Mouse (Mus musculus) kidney, embryonic 15.5 days (tissue): ENCODE measurements around the gene Prpf38b. TPM values are rescaled to one million over a fixed set of nuclear protein-coding genes. Genes with fewer than 3 reads are reported as not detected.

Experiments
- ATAC-seq: fragments of 200-750 bp; cut with Nextera tagmentation; replicated peaks from 2 replicates; pipeline ENCODE4 v1.8.0; 2017; ENCODE audit warnings: moderate TSS enrichment; ENCODE audit not compliant: low FRiP score
- H3K27ac ChIP-seq: fragments of 300-500 bp; sonication (generic); 2 replicates; pipeline ENCODE4 v1.5.1; 2015; ENCODE audit warnings: mild to moderate bottlenecking, inconsistent platforms
- H3K27me3 ChIP-seq: fragments of 300-500 bp; sonication (generic); 2 replicates; pipeline ENCODE4 v1.6.1; 2015; ENCODE audit warnings: inconsistent platforms
- H3K36me3 ChIP-seq: fragments of 300-500 bp; sonication (generic); 2 replicates; pipeline ENCODE4 v1.6.1; 2015; ENCODE audit warnings: inconsistent platforms
- H3K4me1 ChIP-seq: fragments of 300-500 bp; sonication (generic); 2 replicates; pipeline ENCODE4 v1.6.1; 2015; ENCODE audit warnings: inconsistent platforms
- H3K4me2 ChIP-seq: fragments of 300-500 bp; sonication (generic); 2 replicates; pipeline ENCODE4 v1.6.1; 2015; ENCODE audit warnings: moderate library complexity, mild to moderate bottlenecking, inconsistent platforms
- H3K4me3 ChIP-seq: fragments of 300-500 bp; sonication (generic); replicated peaks from 2 replicates; pipeline ENCODE4 v1.5.1; 2015; ENCODE audit warnings: mild to moderate bottlenecking, inconsistent platforms
- H3K9ac ChIP-seq: fragments of 300-500 bp; sonication (generic); 2 replicates; pipeline ENCODE4 v1.6.1; 2015; ENCODE audit warnings: mild to moderate bottlenecking, inconsistent platforms
- H3K9me3 ChIP-seq: fragments of 300-500 bp; sonication (generic); replicated peaks from 2 replicates; pipeline ENCODE4 v1.6.1; 2016; ENCODE audit warnings: inconsistent platforms
- WGBS: fragments of 180-500 bp; shearing (Covaris S2); methylation state at CpG from one replicate; pipeline ENCODE4 v1.1.7; 2015; ENCODE audit warnings: mixed read lengths; 5-methylcytosine and 5-hydroxymethylcytosine counted together
- polyA plus RNA-seq: library from polyadenylated mRNA; unstranded; fragments of >200 nt; fragmentation: Nextera tagmentation; extraction: Ambion mirVana; gene quantifications from 2 replicates; pipeline ENCODE4 v1.2.1, GENCODE M21; 2015

Gene Prpf38b
- 71.7 and 74.7 TPM in 2 replicates for polyA plus RNA-seq

- WGBS: 1% methylated on average over 53 of the region's 53 CpGs
- peak; percentile 99 for ATAC-seq
Measured at GRCm38 (mm10) chr3:108911548-108912413, at the start of gene Prpf38b. Gene Prpf38b, minus strand, starts transcription at chr3:108911727.

DNA sequence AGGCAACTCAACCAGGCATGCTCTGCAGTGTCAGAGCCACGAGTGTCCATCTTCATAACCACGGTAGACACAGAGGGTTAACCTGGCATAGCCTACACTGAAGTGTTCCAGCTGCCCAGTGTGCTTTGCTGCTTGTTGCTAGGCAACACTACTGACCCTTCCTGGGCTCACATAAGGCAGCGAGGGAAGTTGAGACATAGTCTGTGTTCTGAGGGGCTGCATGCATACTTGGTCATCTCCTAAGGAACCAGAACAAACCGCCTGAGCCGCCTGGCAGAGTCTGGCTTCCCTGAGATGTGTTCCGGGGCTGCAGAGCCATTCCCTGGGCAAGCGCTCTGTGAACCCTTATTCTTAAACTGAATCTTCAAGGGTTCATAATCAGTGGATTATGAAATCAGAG lies 49.7 kb upstream of the Prpf38b start:
- H3K9ac ChIP-seq: no peak overlapping the region
- no peaks in the 10 kb centered on the region for H3K27me3 ChIP-seq
- no peaks in the 10 kb centered on the region for H3K9me3 ChIP-seq
- no peak overlapping the region for H3K4me3 ChIP-seq
- H3K36me3 ChIP-seq: no peaks in the 10 kb centered on the region
- ATAC-seq: no peak
- H3K27ac ChIP-seq: no peak overlapping the region
- H3K4me1 ChIP-seq: peaks cover 9% of the 10 kb centered on the region
- H3K4me2 ChIP-seq: no peak overlapping the region
- 51% methylated on average over 7 of the region's 7 CpGs for WGBS

More at GRCm38 (mm10) chr3:108911548-108912413, at the start of gene Prpf38b:
- Histone ChIP-seq H3K9me3 (no peaks in the 10 kb centered on the region), H3K4me1 (peaks cover 18% of the 10 kb centered on the region), H3K9ac (peak within 1 kb of the TSS; percentile 86), H3K36me3 (peaks cover 15% of the 10 kb centered on the region), H3K27ac (peak within 1 kb of the TSS; percentile 100), H3K4me3 (peak within 1 kb of the TSS; percentile 82), H3K4me2 (peak within 1 kb of the TSS; percentile 83), H3K27me3 (no peaks in the 10 kb centered on the region)

DNA sequence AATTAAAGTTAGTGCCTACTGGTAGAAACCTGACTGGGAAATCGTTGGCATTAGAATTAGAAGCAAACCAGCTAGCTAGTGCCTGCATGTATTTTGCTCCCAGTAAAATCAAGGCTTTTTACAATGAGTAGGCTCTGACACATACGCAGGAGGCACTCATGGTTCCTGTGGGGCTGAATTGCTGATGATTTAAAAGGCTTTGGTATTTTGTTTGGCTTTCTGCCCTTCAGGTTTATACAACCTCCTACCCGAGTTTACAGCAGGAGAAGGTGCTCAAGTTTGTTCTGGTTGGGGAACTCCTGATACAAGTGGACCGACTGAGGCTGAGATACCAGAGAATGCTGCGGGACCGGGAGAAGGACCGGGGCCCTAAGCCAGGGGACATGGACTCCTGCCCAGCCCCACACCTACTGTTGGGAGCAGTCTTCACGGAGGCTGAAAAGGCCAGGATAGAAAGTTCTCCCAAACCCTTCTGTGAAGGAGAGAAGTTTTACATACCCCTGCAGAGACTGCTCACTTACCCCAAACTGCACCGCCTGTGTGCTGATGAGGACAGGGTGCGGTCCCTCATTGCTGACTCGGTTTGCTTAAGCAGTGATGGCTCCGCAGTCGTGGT lies 48.3 kb upstream of the Prpf38b start:
- Histone ChIP-seq H3K4me1 (peaks cover 9% of the 10 kb centered on the region), H3K27ac (no peak overlapping the region)
- 62% methylated on average over 13 of the region's 13 CpGs for WGBS

DNA sequence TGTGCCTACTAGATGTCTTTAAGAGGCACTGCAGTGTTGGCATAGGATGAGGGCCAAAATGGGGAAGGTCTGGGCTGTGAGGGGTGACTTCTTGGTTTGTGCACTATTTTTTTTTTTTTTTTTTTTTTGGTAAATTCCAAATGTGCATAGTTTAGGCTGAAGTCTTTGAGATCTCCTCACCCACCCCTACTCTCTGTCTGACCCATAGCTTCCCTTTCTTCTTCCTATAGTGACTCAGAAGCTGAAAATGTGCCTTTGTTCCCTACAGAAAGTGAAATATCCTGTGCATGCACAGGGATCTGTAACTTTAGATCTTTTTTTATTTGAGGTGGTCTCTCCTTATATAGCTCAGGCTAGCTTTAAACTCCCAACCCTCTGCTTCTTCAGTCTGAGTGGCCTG lies 46.4 kb upstream of the Prpf38b start:
- ATAC-seq: no peak
- Histone ChIP-seq H3K4me3 (no peak overlapping the region), H3K9ac (no peak overlapping the region), H3K27me3 (no peaks in the 10 kb centered on the region), H3K9me3 (no peaks in the 10 kb centered on the region), H3K27ac (no peak overlapping the region), H3K36me3 (no peaks in the 10 kb centered on the region), H3K4me2 (no peak overlapping the region), H3K4me1 (peaks cover 9% of the 10 kb centered on the region)

More for the DNA sequence above, 48.3 kb upstream of the Prpf38b start:
- Histone ChIP-seq H3K27me3 (no peaks in the 10 kb centered on the region), H3K9ac (no peak overlapping the region), H3K4me3 (no peak overlapping the region), H3K36me3 (no peaks in the 10 kb centered on the region), H3K4me2 (no peak overlapping the region), H3K9me3 (no peaks in the 10 kb centered on the region)
- no peak for ATAC-seq

DNA sequence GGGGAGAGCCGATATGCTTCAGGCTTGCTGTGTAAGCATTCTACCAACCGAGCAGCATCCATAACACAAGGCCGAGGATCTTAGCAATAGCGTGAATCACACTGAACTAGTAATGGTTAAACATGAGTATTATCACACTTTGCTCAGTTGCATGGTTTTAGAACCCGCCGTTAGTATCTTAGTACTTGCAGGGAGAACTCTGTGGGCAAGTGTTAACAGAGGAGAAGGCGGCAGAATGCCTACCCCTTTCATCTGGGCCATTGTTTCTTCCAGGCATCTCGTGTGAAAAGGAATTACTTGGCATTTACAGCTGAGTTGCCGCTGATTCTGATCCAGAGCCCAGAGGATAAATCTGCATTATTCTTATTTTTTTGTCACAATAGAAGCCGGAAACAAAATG lies 29.5 kb upstream of the Prpf38b start:
- 84% methylated on average over 10 of the region's 10 CpGs for WGBS
- Histone ChIP-seq H3K27me3 (no peaks in the 10 kb centered on the region), H3K4me1 (no peaks in the 10 kb centered on the region; the same call in 1 of the 2 replicates), H3K36me3 (no peaks in the 10 kb centered on the region), H3K9ac (no peak overlapping the region), H3K4me2 (no peak overlapping the region), H3K4me3 (no peak overlapping the region), H3K9me3 (0 out of 2 replicates have a peak, but pooled peaks cover 5% of the 10 kb centered on the region), H3K27ac (no peak overlapping the region)
- no peak for ATAC-seq

DNA sequence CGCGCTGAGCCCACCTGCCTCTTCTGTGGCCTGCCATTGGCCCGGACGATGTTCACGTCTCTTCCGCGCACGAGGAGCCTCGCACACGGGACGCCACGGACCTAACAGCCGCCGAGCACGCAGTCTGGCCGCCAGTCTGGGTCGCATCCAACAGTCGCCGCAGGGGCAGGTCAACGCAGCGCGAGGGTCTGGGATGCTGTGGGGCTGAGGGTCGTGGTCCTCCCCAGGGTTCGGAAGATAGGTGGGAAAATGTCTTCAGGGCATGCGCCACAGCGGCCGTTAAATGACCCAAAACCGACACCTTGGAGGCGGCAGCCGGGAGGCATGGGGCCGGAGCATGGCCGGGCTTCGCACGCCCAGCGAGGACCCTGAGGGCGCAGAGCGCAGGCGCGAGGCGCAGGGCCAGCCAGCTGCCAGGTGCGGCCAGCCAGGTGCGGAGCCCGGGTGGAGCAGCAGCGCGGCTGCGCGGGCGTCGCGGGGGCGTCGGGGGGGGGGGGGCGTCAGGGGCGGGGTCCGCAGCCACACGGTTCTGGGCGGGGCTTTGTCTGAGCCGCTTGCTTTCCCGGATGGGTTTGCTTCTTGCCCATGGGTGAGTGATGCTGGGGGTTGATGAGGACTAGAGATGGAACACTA lies 28.6 kb upstream of the Prpf38b start, which contains the start of gene Gm9857:
Gene Gm9857 (minus strand): TSS at position 445 of the 633 bp plus-strand sequence.
- no peaks in the 10 kb centered on the region for H3K36me3 ChIP-seq
- peak; percentile 85 for ATAC-seq
- H3K4me2 ChIP-seq: peak within 1 kb of the TSS; percentile 60
- no peaks in the 10 kb centered on the region; the same call in 1 of the 2 replicates for H3K4me1 ChIP-seq
- H3K9me3 ChIP-seq: 0 out of 2 replicates have a peak, but pooled peaks cover 5% of the 10 kb centered on the region
- H3K27ac ChIP-seq: no peak within 1 kb of the TSS
- H3K4me3 ChIP-seq: peak within 1 kb of the TSS; percentile 36
- WGBS: 52% methylated on average over 51 of the region's 59 CpGs
- H3K27me3 ChIP-seq: no peaks in the 10 kb centered on the region
- H3K9ac ChIP-seq: no peak within 1 kb of the TSS

GRCm38 (mm10) chr3:108939573-108939972 lies 28.0 kb upstream of the Prpf38b start, which contains the start of gene Henmt1:
Gene Henmt1, plus strand, starts transcription at chr3:108939873.
- Histone ChIP-seq H3K27me3 (no peaks in the 10 kb centered on the region), H3K9me3 (0 out of 2 replicates have a peak, but pooled peaks cover 5% of the 10 kb centered on the region), H3K27ac (no peak within 1 kb of the TSS), H3K36me3 (no peaks in the 10 kb centered on the region), H3K9ac (no peak within 1 kb of the TSS), H3K4me2 (peak within 1 kb of the TSS; percentile 60), H3K4me1 (no peaks in the 10 kb centered on the region; the same call in 1 of the 2 replicates), H3K4me3 (peak within 1 kb of the TSS; percentile 36)
- WGBS: 80% methylated on average over 5 of the region's 5 CpGs
- no peak for ATAC-seq

GRCm38 (mm10) chr3:108938691-108939090 lies 27.2 kb upstream of the Prpf38b start:
- 0 out of 2 replicates have a peak, but pooled peaks cover 5% of the 10 kb centered on the region for H3K9me3 ChIP-seq
- H3K27me3 ChIP-seq: no peaks in the 10 kb centered on the region
- H3K36me3 ChIP-seq: no peaks in the 10 kb centered on the region
- H3K4me2 ChIP-seq: no peak overlapping the region
- H3K9ac ChIP-seq: no peak overlapping the region
- no peak for ATAC-seq
- H3K4me1 ChIP-seq: no peaks in the 10 kb centered on the region; the same call in 1 of the 2 replicates
- no peak overlapping the region for H3K4me3 ChIP-seq
- no peak overlapping the region for H3K27ac ChIP-seq
- 94% methylated on average over 5 of the region's 5 CpGs for WGBS

DNA sequence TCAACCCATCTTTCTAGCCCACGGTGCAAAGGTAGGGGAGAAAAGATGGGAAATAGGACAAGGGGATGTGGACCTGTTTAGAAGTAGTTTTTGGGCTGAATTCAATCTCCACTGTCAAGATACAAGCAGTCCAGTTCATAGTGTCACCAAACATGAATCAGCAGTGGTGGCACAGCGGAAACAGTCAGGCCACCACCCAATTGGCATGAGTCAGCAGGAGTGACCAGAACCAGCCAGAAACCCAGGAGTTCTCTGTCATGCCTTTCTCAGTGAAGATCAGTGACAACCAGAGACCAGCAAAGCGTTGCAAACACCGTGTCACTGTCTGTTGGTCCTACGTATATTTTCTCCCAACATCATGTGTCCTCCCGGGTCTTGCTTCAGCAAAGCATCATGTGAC lies 22.0 kb upstream of the Prpf38b start:
- no peaks in the 10 kb centered on the region for H3K27me3 ChIP-seq
- WGBS: 96% methylated on average over 6 of the region's 6 CpGs
- no peak overlapping the region for H3K4me2 ChIP-seq
- H3K4me1 ChIP-seq: no peaks in the 10 kb centered on the region
- H3K4me3 ChIP-seq: no peak overlapping the region
- no peak for ATAC-seq
- no peak overlapping the region for H3K27ac ChIP-seq
- 0 out of 2 replicates have a peak, but pooled peaks cover 2% of the 10 kb centered on the region for H3K9me3 ChIP-seq
- no peaks in the 10 kb centered on the region for H3K36me3 ChIP-seq
- H3K9ac ChIP-seq: no peak overlapping the region

GRCm38 (mm10) chr3:108926308-108926707 lies 14.8 kb upstream of the Prpf38b start:
- no peak for ATAC-seq
- Histone ChIP-seq H3K9ac (no peak overlapping the region), H3K4me2 (no peak overlapping the region), H3K9me3 (no peaks in the 10 kb centered on the region), H3K27ac (no peak overlapping the region), H3K4me3 (no peak overlapping the region), H3K27me3 (no peaks in the 10 kb centered on the region), H3K4me1 (no peaks in the 10 kb centered on the region), H3K36me3 (no peaks in the 10 kb centered on the region)
- 81% methylated on average over 1 of the region's 1 CpGs for WGBS

- H3K9me3 ChIP-seq: no peaks in the 10 kb centered on the region
- H3K4me2 ChIP-seq: no peak overlapping the region
- no peak overlapping the region for H3K9ac ChIP-seq
- ATAC-seq: no peak
- WGBS: 88% methylated on average over 4 of the region's 4 CpGs
- H3K4me1 ChIP-seq: no peaks in the 10 kb centered on the region
- H3K27ac ChIP-seq: no peak overlapping the region
- no peaks in the 10 kb centered on the region for H3K27me3 ChIP-seq
- no peak overlapping the region for H3K4me3 ChIP-seq
- no peaks in the 10 kb centered on the region for H3K36me3 ChIP-seq
Measured at GRCm38 (mm10) chr3:108925677-108926076, 14.2 kb upstream of the Prpf38b start.

DNA sequence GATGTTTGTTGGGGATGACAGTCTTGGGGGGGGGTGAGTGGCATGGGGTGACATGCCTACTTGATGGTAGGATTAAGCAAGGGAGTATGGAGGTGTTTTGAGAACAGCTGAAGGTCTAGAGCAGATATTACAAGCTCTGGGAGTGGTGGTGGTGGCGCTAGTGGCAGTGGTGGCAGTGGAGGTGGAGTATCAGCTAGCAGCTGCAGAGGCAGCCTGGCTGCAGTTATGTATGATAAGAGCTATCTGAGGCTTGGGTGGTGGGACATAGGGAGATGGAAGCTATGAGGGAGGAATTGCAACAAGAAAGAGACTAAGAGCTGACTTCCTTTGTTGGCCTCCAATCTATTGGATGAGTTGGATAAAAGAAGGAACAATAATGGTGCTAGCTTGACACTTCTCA lies 10.3 kb upstream of the Prpf38b start:
- Histone ChIP-seq H3K9me3 (no peaks in the 10 kb centered on the region), H3K27me3 (no peaks in the 10 kb centered on the region), H3K36me3 (no peaks in the 10 kb centered on the region), H3K4me3 (no peak overlapping the region), H3K4me1 (no peaks in the 10 kb centered on the region), H3K27ac (no peak overlapping the region), H3K4me2 (no peak overlapping the region), H3K9ac (no peak overlapping the region)
- 83% methylated on average over 1 of the region's 1 CpGs for WGBS
- ATAC-seq: no peak
